Mouse (Mus musculus): ENCODE measurements around the gene Ubap2l.

DNA sequence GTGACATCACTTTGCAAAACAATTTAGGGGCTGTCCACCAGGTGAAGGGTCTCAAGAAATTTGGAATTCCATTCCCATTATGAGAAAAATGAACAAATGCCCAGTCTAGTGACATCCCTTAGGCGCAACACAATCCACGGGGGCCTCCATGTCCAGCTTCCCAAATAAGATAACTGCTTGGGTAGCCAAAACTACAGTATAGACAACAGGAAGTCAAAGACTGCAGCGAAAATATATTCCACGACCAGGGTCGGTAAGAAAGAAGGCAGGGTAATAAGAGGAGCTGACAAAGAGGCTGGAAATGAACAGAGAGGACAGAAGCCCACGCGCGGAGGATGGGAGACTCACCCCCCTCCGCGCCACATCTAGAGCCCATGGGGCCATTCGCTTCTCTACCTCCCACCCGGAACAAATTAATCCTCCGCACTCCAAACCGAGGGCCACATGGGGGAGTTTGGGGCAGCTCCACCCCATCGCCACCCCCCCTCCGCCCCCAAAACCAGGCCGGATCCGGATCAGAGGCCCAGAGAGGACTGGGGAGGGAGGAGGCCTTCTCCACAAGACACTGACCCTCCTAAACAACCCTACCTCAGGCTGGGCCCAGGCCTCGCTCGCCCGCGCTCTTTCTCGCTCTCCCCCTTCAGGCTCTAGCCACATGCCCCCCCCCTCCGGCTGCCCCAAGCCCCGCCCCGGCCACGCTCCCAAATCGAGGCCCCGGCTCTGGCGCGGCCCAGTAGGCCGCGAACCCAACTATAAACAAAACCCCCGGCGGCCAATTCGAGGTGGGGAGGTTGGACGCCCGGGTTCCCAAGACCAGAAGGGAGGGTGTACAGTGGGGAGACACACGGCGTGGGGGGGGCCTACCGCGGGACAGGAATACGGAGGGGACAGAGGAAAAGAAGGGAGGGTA is 732 bp downstream of the Ubap2l start, which contains the start of gene 4933434E20Rik:
- TF ChIP-seq CTCF (IDR thresholded peaks at IDR 0.05; ENCODE audit: low read depth, low read length) (no peak), POLR2A (IDR thresholded peaks at IDR 0.05; ENCODE audit: extremely low read depth, insufficient read depth, low read length) (no peak)

All from liver, adult 2 months (tissue).